Mouse (Mus musculus) ES-CJ7 (cell line): Measurements from ENCODE around the gene Ctns.

Source experiments
- DNase-seq: peaks from one replicate; pipeline ENCODE4 v3.0.0; 2011; ENCODE audit warnings: low read depth, low spot score

The Ctns gene

DNA sequence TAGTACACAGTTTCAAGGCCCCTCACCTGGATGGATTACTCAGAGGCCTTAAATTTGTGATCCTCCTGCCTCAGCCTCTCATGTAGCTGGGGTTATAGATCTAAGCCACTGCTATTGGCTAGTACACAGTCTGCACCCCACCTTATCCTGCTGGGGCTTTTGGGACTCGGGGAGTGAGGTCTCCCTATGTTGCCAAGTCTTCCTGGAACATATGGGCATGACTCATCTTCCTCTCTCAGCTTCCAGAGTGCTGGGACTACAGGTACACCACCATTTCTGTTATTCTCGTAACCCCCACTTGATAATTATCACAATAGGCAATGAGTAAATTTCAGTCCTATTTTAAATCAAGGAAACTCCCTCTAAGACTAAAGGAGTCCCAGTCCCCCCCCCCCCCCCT is 4.4 kb downstream of the Ctns start:
- DNase-seq, result no peak

DNA sequence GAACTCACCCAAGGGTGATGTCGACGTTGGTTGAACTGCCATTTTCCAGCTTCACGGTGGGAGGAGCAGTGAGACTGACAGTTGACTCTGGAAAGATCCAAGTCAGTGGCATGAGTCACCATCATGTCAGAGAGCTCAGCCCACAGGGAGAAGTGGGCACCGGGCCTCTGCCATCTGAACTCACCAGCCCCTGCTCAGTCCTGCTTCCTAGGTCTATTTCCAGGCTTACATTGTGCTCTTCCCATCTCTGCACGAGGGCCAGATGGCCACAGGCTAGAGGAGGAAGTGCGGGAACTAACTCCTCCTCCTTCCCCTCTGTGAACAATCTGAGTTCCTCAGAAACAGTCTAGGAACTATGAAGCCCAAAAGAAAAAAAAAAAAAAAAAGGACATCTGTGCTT is 5.8 kb downstream of the Ctns start:
- DNase-seq, result no peak

DNA sequence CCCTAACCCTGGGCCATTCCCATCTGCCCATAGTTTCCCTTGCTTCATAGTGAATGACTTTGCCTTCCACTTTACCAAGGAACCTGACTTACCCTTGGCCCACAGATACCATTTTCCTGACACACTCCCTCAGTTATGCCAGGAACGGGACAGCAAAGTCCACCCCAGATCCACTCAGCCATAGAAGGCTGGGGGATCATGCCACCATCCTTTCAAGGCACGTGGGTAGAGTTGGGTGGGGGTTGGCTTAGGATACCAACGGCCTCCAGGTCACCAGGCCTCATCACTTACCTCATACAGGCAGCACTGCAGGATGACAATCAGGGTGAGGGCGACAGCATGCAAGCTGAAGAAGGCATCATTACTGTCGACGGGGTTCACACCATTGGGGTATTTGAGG is 11.6 kb downstream of the Ctns start:
- DNase-seq, result no peak

DNA sequence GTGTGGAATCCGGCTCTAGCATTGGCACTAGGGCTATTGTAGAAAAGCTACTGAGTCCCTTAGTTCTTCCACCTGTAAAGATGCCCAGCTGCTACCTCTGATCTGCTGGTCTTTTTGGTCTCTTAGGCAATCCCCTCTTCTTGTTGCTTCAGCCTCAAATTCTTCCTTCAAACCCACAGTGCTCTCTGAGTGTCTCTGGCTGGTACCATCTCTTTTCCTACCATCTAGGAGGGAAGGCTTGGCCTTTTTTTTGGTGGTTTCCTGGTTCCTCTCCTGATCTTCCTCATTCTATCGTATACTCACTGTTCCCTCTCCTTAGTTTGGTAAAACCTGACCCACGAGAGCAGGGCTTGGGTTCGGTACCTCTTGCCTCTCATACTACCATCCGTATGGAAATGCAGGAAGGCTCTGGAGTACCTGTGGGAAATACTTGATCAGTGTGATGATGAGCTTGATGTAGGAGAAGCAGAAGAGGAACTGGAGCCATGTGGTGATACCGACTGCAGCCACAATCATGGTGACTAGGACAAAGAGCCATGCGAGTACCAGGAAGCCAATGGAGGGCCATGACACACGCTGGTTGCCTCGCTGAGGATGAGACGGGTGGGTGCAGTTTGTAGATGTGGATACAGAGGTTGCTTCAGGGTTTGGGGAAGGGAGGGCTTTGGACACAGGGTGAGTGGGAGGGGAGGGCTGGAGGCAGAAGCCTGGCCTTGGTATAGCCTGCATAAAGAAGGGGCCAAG is 12.8 kb downstream of the Ctns start:
- no peak for DNase-seq

DNA sequence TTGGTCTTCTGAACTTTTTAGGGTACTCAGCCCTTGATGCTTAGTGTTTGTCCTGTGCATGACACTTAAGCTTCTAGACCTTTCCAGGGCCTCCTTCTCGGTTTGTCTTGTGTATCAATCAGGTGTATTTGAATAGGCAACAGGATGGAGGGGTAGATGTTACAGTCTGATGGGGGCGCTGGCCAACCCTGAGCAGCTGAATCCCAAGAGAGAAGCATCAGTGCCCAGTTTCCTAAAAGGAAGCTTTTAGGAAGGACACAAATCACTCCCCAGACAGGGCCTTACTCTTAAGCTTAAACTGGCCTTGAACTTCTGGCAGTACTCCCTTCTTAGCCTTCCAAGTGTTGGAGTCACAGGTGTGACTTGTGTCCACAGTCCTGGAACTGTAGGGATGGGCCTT is 20.9 kb downstream of the Ctns start:
- no peak for DNase-seq

DNA sequence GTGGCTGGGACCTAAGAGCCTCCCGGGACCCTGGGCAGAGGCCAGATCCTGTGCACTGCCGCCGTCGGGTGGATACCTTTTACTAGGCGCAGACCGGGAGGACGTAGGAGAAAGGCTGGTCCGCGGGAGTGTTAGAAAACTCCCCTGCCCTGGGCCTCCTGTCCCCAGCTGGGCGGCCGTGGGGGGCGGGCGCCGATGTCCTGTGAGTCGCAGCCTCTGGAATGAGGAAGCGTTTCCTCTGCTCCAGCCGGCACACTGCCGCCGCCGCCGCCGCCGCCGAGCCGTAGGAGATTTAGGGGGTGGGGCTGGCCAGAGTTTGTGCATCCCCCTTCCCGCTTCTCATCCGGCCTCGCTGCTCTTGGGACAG is 21.4 kb downstream of the Ctns start:
- DNase-seq, result peak; percentile 35

DNA sequence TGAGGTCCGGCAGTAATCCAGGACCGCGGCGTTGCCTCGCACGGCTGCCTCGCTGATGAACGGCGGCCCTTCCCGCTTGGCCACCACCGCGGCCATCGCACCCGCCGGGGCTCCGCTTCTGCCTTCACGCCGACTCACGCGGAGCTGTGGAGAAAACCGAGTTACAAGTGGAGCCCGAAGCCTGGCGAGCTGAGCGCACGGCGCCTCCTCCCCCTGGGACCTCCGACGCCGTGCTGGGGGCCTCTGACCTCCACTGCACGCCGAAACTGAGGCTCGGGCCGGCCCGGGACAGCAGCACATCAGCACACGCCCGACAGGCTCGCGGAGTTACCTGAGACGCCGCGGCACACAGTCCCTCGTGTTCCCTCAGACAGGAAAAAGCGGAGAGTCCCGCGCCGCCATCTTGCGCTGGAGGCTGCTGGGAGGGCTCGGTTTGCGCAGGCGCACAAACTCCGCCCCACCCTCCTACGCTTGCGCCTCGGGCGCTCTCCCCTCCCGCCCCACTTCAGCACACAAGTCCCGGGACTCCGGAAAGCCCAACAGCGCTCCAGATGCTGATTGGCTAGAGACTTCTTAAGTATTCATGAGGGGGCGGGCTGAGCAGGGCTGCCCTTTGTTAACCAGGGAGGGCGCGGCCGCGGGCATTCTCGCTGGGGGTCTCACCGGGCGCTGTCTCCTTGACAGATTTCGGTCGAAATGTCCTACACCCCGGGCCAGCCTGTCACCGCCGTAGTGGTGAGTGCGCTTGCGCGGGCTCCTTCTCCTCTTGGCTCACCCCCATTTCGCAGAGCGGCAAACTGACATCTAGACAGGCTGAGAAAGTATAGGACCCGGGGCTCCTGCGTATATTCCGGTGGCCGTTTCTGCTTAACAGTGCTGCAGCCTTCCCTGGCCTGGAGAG is 22.0 kb downstream of the Ctns start, which contains the start of the genes Emc6 and Tax1bp3:
Gene Emc6, minus strand, starts transcription at position 430 of the 901 bp plus-strand sequence.
Gene Tax1bp3, plus strand, starts transcription at position 476 of the 901 bp plus-strand sequence.
- DNase-seq, result peak; percentile 100

DNA sequence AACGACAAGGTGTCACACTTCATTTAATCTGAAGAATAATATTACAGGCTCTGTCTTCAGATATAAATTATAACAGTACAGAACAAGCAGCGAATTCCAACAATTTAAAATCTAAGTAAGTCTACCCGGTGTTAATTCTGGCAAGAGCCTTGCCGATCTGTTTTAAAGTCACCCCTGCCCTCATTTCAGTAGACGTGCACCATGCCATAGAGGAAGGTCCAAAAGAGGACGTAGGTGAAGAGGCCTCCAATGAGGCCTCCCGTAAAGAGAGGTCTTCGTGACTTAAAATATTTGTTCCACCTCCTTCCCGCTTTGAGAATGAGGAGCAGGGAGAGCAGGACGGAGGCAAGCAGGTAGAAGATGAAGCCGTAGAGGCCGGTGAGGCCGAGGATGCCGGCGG is 22.7 kb downstream of the Ctns start:
- no peak for DNase-seq

DNA sequence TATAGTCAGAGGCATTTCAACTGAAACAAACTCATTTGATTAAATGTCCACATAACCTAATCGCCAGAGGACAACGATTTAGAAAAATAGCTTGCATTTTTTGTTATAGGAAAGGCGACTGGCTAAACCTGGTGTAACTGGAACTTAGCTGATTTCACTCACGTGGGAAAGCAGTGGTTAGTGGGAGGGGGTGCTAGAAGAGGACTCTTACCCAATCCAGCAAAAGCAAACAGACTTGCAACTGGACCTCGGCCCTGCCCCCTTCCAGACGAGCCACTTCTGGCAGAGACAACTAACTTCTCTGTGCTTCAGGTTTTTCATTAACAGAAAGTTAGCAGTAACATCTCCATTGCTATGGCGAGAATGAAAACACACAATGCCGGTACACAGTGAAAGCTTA is 23.2 kb downstream of the Ctns start:
- no peak for DNase-seq

DNA sequence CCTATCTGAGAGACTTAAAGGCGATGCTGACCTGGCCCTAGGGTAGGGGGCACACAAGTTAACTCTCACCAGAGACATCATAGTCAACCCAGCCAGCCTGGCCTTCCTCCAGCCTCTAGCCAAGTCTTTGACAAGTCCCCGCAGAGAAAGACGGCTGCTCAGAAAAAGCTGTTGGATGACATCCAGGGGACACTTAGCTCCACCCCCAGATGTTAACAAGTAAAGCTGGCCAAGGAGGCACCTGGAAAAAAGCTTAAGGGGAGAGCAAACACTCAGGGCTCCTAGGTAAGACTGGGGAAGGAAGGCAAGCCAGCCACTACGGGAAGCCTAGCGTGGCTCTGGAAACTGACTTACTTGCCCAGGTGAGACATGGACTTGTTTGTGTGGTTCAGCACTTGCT is 26.7 kb downstream of the Ctns start:
- DNase-seq, result no peak

DNA sequence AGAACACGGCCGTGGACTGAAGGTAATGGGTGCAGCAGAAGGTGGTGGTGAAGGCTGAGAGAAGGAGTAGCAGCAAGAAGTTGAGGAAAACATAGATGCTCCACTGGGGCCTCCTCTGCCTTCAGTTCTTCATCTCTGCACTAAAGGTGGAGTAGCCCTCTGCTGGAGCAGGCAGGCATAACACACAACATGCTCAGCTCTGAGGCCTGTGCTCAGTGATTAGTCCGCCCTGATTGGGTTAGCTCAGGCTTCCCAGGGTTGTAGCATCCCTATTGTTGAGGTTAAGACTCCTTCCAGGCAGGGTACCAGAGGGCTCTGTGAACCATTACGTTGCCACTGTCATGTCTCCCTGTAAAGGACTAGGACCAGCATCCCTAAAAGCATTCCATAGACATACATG is 29.6 kb downstream of the Ctns start:
- peak; percentile 88 for DNase-seq

DNA sequence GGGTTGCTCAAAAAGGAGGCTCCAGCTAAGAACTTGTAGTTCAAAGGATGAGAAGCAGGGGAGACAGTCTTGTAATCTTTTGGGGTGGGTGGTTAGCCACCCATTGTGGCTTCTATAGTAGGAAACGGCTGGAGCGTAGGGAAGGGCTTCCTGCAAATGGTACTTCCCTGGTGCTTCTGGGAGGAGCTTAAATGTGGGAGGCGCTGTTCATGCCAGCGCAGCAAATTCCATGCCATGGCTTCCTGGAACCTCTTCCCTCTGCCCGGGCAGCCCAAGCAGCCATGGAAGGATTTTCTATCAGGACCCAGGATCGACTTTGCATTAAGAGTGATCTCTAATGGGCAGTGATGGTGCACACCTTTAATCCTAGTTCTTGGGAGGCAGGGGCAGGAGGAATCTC is 30.3 kb downstream of the Ctns start:
- DNase-seq, result peak; percentile 27

DNA sequence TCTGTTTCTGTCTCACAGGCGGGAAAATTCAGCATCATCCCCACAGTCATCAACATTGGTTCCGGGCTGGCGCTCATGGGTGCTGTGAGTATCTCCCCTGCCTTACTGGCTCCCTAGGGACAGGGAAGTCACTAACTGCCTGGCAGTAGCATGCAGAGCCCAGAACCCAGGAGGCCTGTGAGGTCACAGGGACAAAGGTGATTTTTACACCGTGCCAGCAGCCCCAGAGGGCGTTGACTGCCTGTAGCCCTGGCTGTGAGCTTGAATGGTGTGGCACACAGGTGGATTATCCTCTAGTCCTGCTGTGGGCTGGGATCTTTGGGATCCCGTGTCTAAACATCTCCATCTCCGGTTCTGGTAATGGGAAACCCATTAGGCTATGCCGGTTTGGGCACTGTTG is 30.8 kb downstream of the Ctns start:
- DNase-seq, result no peak

DNA sequence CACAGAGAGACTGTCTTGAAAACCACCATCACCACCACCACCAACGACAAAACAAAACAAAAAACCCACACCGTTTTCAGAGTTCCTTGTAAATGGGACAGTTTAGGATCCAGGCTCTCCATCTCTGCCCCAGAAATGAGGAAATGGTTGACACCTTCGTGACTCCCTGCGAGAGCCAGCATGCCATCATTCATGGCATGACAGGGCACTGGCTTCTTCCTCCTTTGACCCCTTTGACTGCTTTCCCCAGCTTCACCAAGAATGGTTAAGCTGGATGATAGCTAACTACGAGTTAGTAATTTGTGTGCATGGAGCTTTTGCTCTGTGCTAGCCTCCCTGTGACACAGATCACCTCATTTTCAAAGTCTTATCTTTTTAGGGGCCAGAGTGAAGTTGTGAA is 36.6 kb downstream of the Ctns start:
- no peak for DNase-seq

DNA sequence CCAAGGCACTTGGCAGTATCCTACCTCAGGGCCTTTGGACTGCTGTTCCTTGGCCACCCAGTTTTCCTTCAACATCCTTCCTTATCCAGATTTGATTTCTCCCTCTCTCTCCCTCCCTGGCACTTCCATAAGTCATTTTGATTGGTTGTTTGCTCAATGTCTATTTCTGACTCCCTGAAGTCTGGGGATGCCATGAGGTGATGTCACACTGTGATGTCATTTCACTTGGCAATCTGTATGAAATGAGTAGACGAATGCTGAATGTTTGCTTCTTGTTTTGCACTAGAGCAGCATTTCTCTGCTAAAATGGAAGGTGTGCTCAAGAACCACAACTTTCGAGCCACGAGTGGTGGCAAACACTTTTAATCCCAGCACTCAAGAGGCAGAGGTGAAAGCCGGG is 37.2 kb downstream of the Ctns start:
- no peak for DNase-seq

DNA sequence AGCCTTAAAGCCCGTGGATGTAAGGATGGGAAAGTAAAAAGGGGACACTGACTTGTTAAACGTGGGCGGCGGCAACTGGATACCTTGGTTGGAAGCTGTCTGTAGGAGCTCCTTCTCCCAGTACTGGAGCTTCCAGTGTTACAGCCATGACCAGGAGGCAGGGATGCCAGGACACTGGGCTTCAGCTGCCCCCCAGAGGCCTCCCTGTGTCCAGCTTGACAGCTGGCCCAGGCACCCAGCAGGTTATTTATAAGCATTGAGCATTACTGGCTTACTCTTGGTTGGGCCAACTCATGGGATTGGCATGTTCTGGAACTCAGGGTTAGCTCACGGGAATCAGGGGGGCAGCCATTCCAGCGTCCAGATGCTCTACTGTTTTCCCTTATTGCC is 38.0 kb downstream of the Ctns start:
- no peak for DNase-seq

DNA sequence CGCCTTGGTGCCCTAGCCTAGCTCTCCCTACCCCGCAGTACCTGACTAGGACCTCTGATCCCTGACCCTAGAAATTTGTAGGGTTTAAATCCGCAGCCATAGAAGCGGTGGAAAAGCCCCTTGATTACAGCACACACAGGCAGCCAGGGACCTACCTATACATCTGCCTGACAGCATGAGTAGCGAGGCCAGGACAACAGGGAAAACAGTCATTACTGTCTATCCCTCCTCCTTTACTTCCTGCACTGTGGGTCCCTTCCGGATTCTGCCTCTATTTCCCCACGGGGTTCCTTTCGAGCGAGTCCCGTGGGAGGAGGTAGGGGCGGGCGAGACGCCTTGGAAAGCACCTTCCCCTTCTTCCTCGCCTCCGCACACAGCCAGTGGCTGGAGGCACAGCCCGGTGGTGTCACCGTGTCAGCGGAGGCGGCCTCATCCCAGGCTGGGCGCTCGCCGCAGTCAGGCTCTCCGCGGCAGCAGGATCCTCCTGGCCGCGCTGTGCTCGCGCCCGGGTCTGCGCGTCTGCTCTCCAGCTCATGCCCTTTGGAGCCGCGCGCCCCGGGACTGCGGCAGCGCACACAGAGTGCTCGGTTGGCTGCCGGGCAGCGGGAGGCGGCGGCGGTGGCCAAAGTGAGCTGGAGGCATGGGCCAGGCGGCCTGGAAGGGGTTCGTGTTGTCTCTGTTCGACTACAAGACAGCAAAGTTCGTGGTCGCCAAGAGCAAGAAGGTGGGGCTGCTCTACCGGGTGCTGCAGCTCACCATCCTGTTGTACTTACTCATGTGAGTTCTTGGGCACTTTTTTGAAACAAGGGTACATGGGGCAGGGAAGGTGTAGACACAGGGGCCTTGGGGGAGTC is 38.7 kb downstream of the Ctns start, which contains the start of gene P2rx5:
Gene P2rx5, plus strand, starts transcription at position 465 of the 854 bp plus-strand sequence.
- DNase-seq, result peak; percentile 36

DNA sequence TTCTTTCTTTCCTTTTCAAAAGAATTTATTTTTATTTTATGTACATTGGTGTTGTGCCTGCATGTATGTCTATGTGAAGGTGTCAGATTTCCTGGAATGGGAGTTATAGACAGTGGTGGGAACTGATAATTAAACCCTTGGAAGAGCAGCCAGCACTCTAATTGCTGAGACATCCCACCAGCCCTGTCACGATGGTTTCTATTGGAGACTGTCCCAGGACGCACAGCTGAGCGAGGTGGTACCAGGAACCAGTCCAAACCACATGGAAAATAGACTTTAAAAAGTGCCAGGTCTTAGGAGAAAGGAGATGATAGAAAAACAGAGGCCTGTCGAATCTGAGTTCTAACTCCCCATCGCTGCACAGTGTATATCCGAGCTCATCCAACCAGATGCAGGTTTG is 43.8 kb downstream of the Ctns start:
- DNase-seq, result no peak

DNA sequence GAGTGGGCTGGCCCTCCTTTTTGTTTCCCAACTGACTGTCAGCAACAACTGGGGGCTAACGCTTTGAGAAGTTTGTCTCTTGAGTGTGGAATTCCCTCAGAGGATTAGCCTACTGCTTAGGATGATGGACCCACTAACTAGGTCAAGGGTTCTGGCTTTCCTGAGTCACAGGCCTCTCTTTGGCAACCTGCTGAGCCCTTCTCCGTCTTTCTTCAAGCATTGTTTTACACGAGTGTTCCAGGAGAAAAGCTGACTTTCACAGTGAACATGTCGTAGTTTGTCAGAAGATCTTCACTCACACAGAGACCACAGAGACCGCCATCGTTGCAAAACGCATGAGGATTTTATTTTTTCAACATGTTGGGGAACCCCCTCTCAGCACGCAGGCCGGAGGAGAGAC is 50.6 kb downstream of the Ctns start:
- no peak for DNase-seq

DNA sequence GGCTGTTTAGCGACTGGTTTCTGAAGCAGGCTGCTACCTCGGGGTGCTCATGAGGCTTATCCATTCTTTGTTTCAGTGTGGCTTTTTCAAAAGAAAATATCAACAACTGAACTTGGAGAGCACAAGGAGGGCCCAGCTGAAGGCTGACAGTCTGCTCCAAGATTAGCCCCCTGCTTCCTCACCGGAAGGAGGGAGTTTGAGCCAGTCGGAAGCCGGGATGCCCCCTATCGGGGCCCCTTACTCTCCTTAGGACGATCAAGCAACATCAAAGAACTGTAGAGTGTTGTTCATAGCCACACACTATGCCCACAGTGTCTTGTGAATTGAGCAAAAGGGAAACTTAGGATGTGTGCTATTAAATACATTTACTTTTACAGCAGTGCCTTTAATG is 51.9 kb downstream of the Ctns start:
- peak; percentile 71 for DNase-seq

DNA sequence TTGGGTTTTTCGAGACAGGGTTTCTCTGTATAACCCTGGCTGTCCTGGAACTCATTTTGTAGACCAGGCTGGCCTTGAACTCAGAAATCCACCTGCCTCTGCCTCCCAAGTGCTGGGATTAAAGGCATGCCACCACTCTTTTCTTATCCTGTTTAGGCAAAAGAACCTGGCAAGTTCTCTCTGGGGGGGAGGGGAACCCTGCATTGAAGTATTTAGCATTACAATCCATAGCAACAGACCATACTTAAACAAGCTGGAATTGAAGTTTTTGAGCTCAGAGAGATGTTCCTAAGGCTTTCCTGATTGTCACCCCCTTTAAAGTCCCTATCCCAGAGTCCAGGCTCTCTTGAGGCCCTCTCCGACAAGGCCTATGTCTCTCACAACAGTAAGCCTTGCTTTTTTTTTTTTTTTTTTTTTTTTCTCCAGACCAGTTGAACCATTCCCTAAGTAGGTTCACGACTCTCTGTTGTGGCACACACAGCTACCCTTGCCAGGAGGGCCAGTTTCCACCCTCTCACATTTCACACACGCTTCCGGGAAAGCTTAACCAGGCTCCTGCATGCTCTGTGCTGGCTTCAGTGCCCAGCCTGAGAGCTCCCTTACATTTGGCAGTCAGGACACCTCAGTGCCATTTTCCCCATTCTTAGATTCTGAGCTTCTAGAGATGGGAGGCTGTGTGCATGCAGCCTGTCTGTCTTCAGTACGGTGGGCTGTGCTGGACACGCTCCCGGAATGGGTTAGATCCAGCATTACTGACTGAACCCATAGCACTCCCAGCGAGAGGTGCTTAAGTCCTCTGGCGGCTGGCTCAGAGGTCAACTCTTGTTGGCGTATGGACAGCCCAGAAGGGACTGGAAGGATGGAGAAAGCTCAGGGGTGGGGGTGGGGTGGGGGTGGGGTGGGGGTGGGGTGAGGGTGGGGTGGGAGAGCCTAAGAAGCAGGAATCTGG is 52.5 kb downstream of the Ctns start:
- DNase-seq, result peak; percentile 84
